Mouse (Mus musculus): ENCODE results near the gene Gm8122.
"Not testable (repeated sequence)": the region's sequence is repeated elsewhere in the genome, so short reads cannot be mapped to it uniquely, and the experiment has no call there.

DNA sequence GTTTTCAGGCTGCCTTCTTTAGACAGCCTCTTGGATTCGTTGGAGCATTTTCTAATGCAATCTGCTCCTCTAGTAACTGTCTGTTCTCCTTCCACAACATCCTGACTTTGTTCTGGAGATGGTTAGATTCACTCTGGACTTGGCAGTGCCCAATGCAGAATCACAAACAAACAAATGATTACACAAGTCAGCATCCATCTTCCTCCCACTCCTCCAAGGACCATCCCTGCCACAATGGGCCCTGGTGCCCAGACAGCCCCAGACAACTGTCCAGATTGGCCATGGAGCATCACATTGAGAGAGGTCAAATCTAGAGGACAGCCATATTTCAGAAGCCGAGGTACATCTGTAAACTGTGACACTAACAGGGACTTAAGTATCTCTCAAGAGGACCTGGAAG is 42.4 kb upstream of the Gm8122 start:
- not testable (repeated sequence) for TF ChIP-seq CTCF, POLR2A (IDR thresholded peaks at IDR 0.05; ENCODE audit: extremely low read depth, insufficient read depth, low read length)
